Mouse (Mus musculus): ENCODE data around the gene Dok1. TPM values are rescaled to one million over a fixed set of nuclear protein-coding genes. Genes with fewer than 3 reads are reported as not detected.

Gene Dok1
- total RNA-seq, 2 experiments from 2014 or later = 5.2 to 6.8 TPM

- no peak for DNase-seq
- intact Hi-C loops (cut with DNase I) = no loop called here
These were observed 45.8 kb downstream of the Dok1 start for GRCm38 (mm10) chr6:82987411-82987971.

Small RNA genes within 50 kb of the gene (microRNA-seq; reads per million reads assigned to microRNA genes)
- 0 reads per million in 2 experiments for gene Mir7040

Other genes with a start within 250 kb of the Dok1 start
- under 1 TPM; 0.22 to 0.29 TPM for gene Sema4f, start 93.7 kb downstream of the Dok1 start, total RNA-seq (2021)
- under 1 TPM in 1 of 2 experiments, not detected in 1; 0.53 TPM for gene M1ap, start 86.6 kb downstream of the Dok1 start, total RNA-seq (2021)
- gene Loxl3, start 702 bp upstream of the Dok1 start, total RNA-seq (2021) = 1 to 10 TPM; 6.0 to 6.8 TPM
- 10 to 100 TPM; 74.2 to 85.8 TPM for gene Aup1, start 21.1 kb upstream of the Dok1 start, total RNA-seq (2021)
- gene Htra2, start 21.8 kb upstream of the Dok1 start, total RNA-seq (2021) = 10 to 100 TPM; 32.9 to 35.6 TPM
- under 1 TPM; 0.22 to 0.55 TPM for gene Dqx1, start 24.4 kb upstream of the Dok1 start, total RNA-seq (2021)
- not detected for gene Tlx2, start 36.8 kb upstream of the Dok1 start, total RNA-seq (2021)
- 1 to 10 TPM; 6.9 to 8.7 TPM for gene Pcgf1, start 44.4 kb upstream of the Dok1 start, total RNA-seq (2021)
- gene Lbx2, start 52.9 kb upstream of the Dok1 start, total RNA-seq (2021) = 1 to 10 TPM in 1 of 2 experiments, under 1 TPM in 1; 0.55 to 1.3 TPM
- 1 to 10 TPM; 2.3 to 2.7 TPM for gene Ccdc142, start 68.1 kb upstream of the Dok1 start, total RNA-seq (2021)
- gene Gm42688, start 68.1 kb upstream of the Dok1 start, total RNA-seq (2021) = 1 to 10 TPM; 1.9 to 2.1 TPM
- 100 to 1,000 TPM; 111 to 125 TPM for gene Mrpl53, start 75.6 kb upstream of the Dok1 start, total RNA-seq (2021)
- 10 to 100 TPM; 13.4 to 15.8 TPM for gene Mogs, start 82.0 kb upstream of the Dok1 start, total RNA-seq (2021)
- 10 to 100 TPM; 83.1 to 83.9 TPM for gene Wbp1, start 88.1 kb upstream of the Dok1 start, total RNA-seq (2021)
- gene Ino80b, start 92.0 kb upstream of the Dok1 start, total RNA-seq (2021) = 10 to 100 TPM; 14.6 to 17.6 TPM
- gene Rtkn, start 102.0 kb upstream of the Dok1 start, total RNA-seq (2021) = 10 to 100 TPM; 10.7 to 11.7 TPM
- 1 to 10 TPM; 1.7 to 1.8 TPM for gene Wdr54, start 122.9 kb upstream of the Dok1 start, total RNA-seq (2021)
- gene 1700003E16Rik, start 122.9 kb upstream of the Dok1 start, total RNA-seq (2021) = under 1 TPM in 1 of 2 experiments, not detected in 1; 0.12 TPM
- 100 to 1,000 TPM; 121 to 127 TPM for gene Dctn1, start 132.4 kb upstream of the Dok1 start, total RNA-seq (2021)
- not detected for gene Slc4a5, start 186.4 kb upstream of the Dok1 start, total RNA-seq (2021)

Measured in heart, postnatal 10 days (tissue).